Mouse (Mus musculus): ENCODE data around the gene Trim60. TPM values are rescaled to one million over a fixed set of nuclear protein-coding genes. Genes with fewer than 3 reads are reported as not detected.

Gene Trim60
- polyA plus RNA-seq, 1 experiment, result not detected

- no peaks in the 10 kb centered on the region for H3K27me3 ChIP-seq (ENCODE audit: control insufficient read depth, insufficient read depth, insufficient read length)
- H3K36me3 ChIP-seq (ENCODE audit: control insufficient read depth, insufficient read depth), result no peaks in the 10 kb centered on the region
- H3K4me2 ChIP-seq (ENCODE audit: low read depth), result no peak overlapping the region
- H3ac ChIP-seq (ENCODE audit: control insufficient read depth, insufficient read length), result no peak overlapping the region
- no peak for TF ChIP-seq TCF12 (IDR thresholded peaks at IDR 0.05; ENCODE audit: insufficient read depth, poor library complexity, severe bottlenecking)
- no peak for TF ChIP-seq TCF3 (IDR thresholded peaks at IDR 0.05; ENCODE audit: insufficient read length, low read depth)
- TF ChIP-seq SRF (IDR thresholded peaks at IDR 0.05; ENCODE audit: control insufficient read depth, insufficient read length, low read depth), result no peak
- no peak for TF ChIP-seq POLR2A (IDR thresholded peaks at IDR 0.05; ENCODE audit: insufficient read length, low read depth)
- no peak for TF ChIP-seq E2F4 (IDR thresholded peaks at IDR 0.05; ENCODE audit: insufficient read depth)
- no peak for TF ChIP-seq MYOD1 (IDR thresholded peaks at IDR 0.05; ENCODE audit: control insufficient read depth in 1 of 3, insufficient read length in 2 of 3, low read depth in 2 of 3)
- TF ChIP-seq CEBPB (IDR thresholded peaks at IDR 0.05; ENCODE audit: insufficient read depth, poor library complexity, severe bottlenecking), result no peak
- no peak for TF ChIP-seq USF1 (IDR thresholded peaks at IDR 0.05; ENCODE audit: low read depth)
- TF ChIP-seq POLR2AphosphoS2 (IDR thresholded peaks at IDR 0.05; ENCODE audit: insufficient read length, low read depth), result no peak
- TF ChIP-seq REST (IDR thresholded peaks at IDR 0.05; ENCODE audit: insufficient read depth, insufficient read length), result no peak
- H3K4me3 ChIP-seq, result no peak overlapping the region
- H3K79me2 ChIP-seq (ENCODE audit: control insufficient read depth, insufficient read depth), result no peaks in the 10 kb centered on the region
Observed at GRCm38 (mm10) chr8:64998806-64999365, 19.5 kb downstream of the Trim60 start.

GRCm38 (mm10) chr8:64987731-64988130 is 30.7 kb downstream of the Trim60 start, which contains the start of gene Trim75:
TSS of gene Trim75 (minus strand) at chr8:64987831.
- H3K4me2 ChIP-seq (ENCODE audit: low read depth), result no peak within 1 kb of the TSS
- no peaks in the 10 kb centered on the region for H3K27me3 ChIP-seq (ENCODE audit: control insufficient read depth, insufficient read depth, insufficient read length)
- TF ChIP-seq USF1 (IDR thresholded peaks at IDR 0.05; ENCODE audit: low read depth), result no peak
- no peak for TF ChIP-seq POLR2A (IDR thresholded peaks at IDR 0.05; ENCODE audit: insufficient read length, low read depth)
- no peak for TF ChIP-seq SRF (IDR thresholded peaks at IDR 0.05; ENCODE audit: control insufficient read depth, insufficient read length, low read depth)
- no peak for TF ChIP-seq REST (IDR thresholded peaks at IDR 0.05; ENCODE audit: insufficient read depth, insufficient read length)
- TF ChIP-seq CEBPB (IDR thresholded peaks at IDR 0.05; ENCODE audit: insufficient read depth, poor library complexity, severe bottlenecking), result no peak
- TF ChIP-seq MYOG (IDR thresholded peaks at IDR 0.05; ENCODE audit: control insufficient read depth in 1 of 3, insufficient read depth in 1 of 3, insufficient read length in 2 of 3, low read depth in 2 of 3), result no peak
- TF ChIP-seq E2F4 (IDR thresholded peaks at IDR 0.05; ENCODE audit: insufficient read depth), result no peak
- no peak for TF ChIP-seq POLR2AphosphoS2 (IDR thresholded peaks at IDR 0.05; ENCODE audit: insufficient read length, low read depth)
- TF ChIP-seq TCF3 (IDR thresholded peaks at IDR 0.05; ENCODE audit: insufficient read length, low read depth), result no peak
- no peak for TF ChIP-seq MAX (IDR thresholded peaks at IDR 0.05; ENCODE audit: low read depth)
- TF ChIP-seq MYOD1 (IDR thresholded peaks at IDR 0.05; ENCODE audit: control insufficient read depth in 1 of 3, insufficient read length in 2 of 3, low read depth in 2 of 3), result no peak
- TF ChIP-seq TCF12 (IDR thresholded peaks at IDR 0.05; ENCODE audit: insufficient read depth, poor library complexity, severe bottlenecking), result no peak
- H3K4me3 ChIP-seq, result no peak within 1 kb of the TSS
- H3K79me2 ChIP-seq (ENCODE audit: control insufficient read depth, insufficient read depth), result no peaks in the 10 kb centered on the region
- H3ac ChIP-seq (ENCODE audit: control insufficient read depth, insufficient read length), result no peak within 1 kb of the TSS
- no peaks in the 10 kb centered on the region for H3K36me3 ChIP-seq (ENCODE audit: control insufficient read depth, insufficient read depth)

- no peaks in the 10 kb centered on the region for H3K79me2 ChIP-seq (ENCODE audit: control insufficient read depth, insufficient read depth)
- H3K36me3 ChIP-seq (ENCODE audit: control insufficient read depth, insufficient read depth), result no peaks in the 10 kb centered on the region
- TF ChIP-seq CEBPB (IDR thresholded peaks at IDR 0.05; ENCODE audit: insufficient read depth, poor library complexity, severe bottlenecking) (no peak), POLR2AphosphoS2 (IDR thresholded peaks at IDR 0.05; ENCODE audit: insufficient read length, low read depth) (no peak), TCF3 (IDR thresholded peaks at IDR 0.05; ENCODE audit: insufficient read length, low read depth) (no peak), POLR2A (IDR thresholded peaks at IDR 0.05; ENCODE audit: insufficient read length, low read depth) (no peak), SRF (IDR thresholded peaks at IDR 0.05; ENCODE audit: control insufficient read depth, insufficient read length, low read depth) (no peak), TCF12 (IDR thresholded peaks at IDR 0.05; ENCODE audit: insufficient read depth, poor library complexity, severe bottlenecking) (no peak), MYOG (IDR thresholded peaks at IDR 0.05; ENCODE audit: control insufficient read depth in 1 of 3, insufficient read depth in 1 of 3, insufficient read length in 2 of 3, low read depth in 2 of 3) (no peak), REST (IDR thresholded peaks at IDR 0.05; ENCODE audit: insufficient read depth, insufficient read length) (no peak), E2F4 (IDR thresholded peaks at IDR 0.05; ENCODE audit: insufficient read depth) (no peak), USF1 (IDR thresholded peaks at IDR 0.05; ENCODE audit: low read depth) (no peak), MYOD1 (IDR thresholded peaks at IDR 0.05; ENCODE audit: control insufficient read depth in 1 of 3, insufficient read length in 2 of 3, low read depth in 2 of 3) (no peak), MAX (IDR thresholded peaks at IDR 0.05; ENCODE audit: low read depth) (no peak)
- no peak overlapping the region for H3K4me2 ChIP-seq (ENCODE audit: low read depth)
- no peak overlapping the region for H3K4me3 ChIP-seq
- no peak overlapping the region for H3ac ChIP-seq (ENCODE audit: control insufficient read depth, insufficient read length)
- H3K27me3 ChIP-seq (ENCODE audit: control insufficient read depth, insufficient read depth, insufficient read length), result no peaks in the 10 kb centered on the region
Observed at GRCm38 (mm10) chr8:64983150-64983897, 35.1 kb downstream of the Trim60 start.

- Histone ChIP-seq H3ac (ENCODE audit: control insufficient read depth, insufficient read length) (no peak overlapping the region), H3K4me2 (ENCODE audit: low read depth) (no peak overlapping the region), H3K79me2 (ENCODE audit: control insufficient read depth, insufficient read depth) (no peaks in the 10 kb centered on the region), H3K4me3 (no peak overlapping the region), H3K27me3 (ENCODE audit: control insufficient read depth, insufficient read depth, insufficient read length) (no peaks in the 10 kb centered on the region), H3K36me3 (ENCODE audit: control insufficient read depth, insufficient read depth) (peaks cover 13% of the 10 kb centered on the region)
- TF ChIP-seq MYOD1 (IDR thresholded peaks at IDR 0.05; ENCODE audit: control insufficient read depth in 1 of 3, insufficient read length in 2 of 3, low read depth in 2 of 3), result no peak
- no peak for TF ChIP-seq TCF3 (IDR thresholded peaks at IDR 0.05; ENCODE audit: insufficient read length, low read depth)
- TF ChIP-seq POLR2AphosphoS2 (IDR thresholded peaks at IDR 0.05; ENCODE audit: insufficient read length, low read depth), result no peak
- no peak for TF ChIP-seq POLR2A (IDR thresholded peaks at IDR 0.05; ENCODE audit: insufficient read length, low read depth)
- no peak for TF ChIP-seq MAX (IDR thresholded peaks at IDR 0.05; ENCODE audit: low read depth)
- TF ChIP-seq MYOG (IDR thresholded peaks at IDR 0.05; ENCODE audit: control insufficient read depth in 1 of 3, insufficient read depth in 1 of 3, insufficient read length in 2 of 3, low read depth in 2 of 3), result no peak
- no peak for TF ChIP-seq CEBPB (IDR thresholded peaks at IDR 0.05; ENCODE audit: insufficient read depth, poor library complexity, severe bottlenecking)
- TF ChIP-seq REST (IDR thresholded peaks at IDR 0.05; ENCODE audit: insufficient read depth, insufficient read length), result no peak
Observed at GRCm38 (mm10) chr8:64962836-64963235, 55.5 kb downstream of the Trim60 start.
